Mouse (Mus musculus): ENCODE data around the gene 6430548M08Rik. TPM values are rescaled to one million over a fixed set of nuclear protein-coding genes. Genes with fewer than 3 reads are reported as not detected.

Gene 6430548M08Rik
- polyA plus RNA-seq, 1 experiment from 2014 or later, result 3.0 TPM

DNA sequence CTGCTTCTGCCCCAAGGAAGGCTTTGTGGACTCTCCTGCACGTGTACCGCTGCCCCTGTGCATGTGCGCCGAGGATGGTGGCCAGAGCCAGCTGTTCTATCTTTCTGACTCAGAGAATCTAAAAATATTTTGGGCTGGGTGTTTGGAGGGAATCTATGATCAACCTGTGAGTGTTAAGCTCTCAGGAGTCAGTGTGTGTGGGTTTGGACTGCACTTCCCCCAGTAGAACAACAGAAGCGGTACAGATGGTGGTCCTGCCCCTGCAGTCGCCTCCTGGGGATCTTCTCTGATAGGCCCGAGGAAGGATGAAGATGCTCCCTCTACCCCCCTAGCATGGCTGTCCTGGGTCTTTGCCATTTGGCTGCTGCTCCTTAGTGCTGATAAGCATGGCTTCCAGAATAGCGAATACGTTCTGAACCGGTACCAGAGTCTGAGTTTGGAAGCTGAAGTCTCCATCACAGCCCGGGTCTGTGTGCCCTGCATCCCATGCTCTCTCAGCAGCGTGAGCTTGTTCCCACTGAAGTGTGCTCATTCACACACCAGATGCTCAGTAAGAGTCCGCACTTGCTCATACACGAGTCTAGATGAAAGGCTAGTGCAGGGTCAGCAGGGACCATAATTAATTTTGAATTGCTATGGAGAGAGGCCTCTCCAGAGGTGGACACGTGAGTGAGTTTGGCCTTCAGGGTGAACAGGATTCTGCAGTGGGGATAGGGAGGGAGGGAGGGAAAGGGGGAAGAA lies 30.1 kb downstream of the 6430548M08Rik start:
- Histone ChIP-seq H3K36me3 (no peaks in the 10 kb centered on the region), H3K27ac (0 out of 2 replicates have a peak overlapping the region, but pooled peaks have one; percentile 8), H3K4me3 (replicated peaks) (no peak overlapping the region), H3K4me2 (no peak overlapping the region), H3K9ac (replicated peaks) (no peak overlapping the region), H3K9me3 (no peaks in the 10 kb centered on the region), H3K4me1 (replicated peaks) (peaks cover 13% of the 10 kb centered on the region), H3K27me3 (peaks cover 13% of the 10 kb centered on the region; the same call in 1 of the 2 replicates)
- WGBS, result 63% methylated on average over 15 of the region's 15 CpGs
- no peak for ATAC-seq (ENCODE audit: insufficient number of reproducible peaks, insufficient read depth, low FRiP score, low TSS enrichment, low read depth)

DNA sequence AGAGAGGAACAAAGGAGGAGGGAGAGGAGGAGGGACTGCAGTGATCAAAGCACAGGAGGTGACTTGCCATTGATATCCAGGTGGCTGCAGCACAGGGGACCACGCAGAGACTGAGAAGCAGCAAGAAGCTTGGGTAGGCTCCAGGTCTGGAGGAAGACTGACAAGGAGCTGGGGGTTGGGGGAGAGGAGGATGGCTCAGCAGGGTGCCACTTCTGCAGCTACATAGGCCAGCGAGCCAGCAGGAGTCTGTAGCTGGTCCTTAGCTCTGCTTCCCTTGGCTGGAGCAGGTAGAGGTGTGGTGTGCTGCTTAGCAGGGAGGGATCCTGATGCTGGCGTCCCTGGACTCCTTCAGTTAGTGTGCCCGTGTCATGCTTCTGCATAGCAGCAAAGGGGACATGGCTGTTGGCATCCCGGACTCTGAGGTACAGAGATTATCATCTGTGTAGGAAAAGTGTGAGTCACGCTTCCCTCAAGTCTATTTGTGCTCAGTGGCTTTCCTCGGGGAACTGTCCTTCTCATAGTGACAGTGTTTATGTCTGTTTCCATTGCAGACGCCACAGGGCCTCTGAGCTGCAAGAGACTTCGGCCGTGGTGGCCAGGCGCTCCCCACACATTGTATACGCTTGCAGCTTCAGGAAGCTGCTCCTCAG lies 30.8 kb downstream of the 6430548M08Rik start:
- Histone ChIP-seq H3K36me3 (no peaks in the 10 kb centered on the region), H3K4me2 (no peak overlapping the region), H3K4me1 (replicated peaks) (peaks cover 13% of the 10 kb centered on the region), H3K4me3 (replicated peaks) (no peak overlapping the region), H3K9ac (replicated peaks) (no peak overlapping the region), H3K27me3 (peaks cover 6% of the 10 kb centered on the region; the same call in 1 of the 2 replicates), H3K9me3 (no peaks in the 10 kb centered on the region), H3K27ac (0 out of 2 replicates have a peak overlapping the region, but pooled peaks have one; percentile 8)
- ATAC-seq (ENCODE audit: insufficient number of reproducible peaks, insufficient read depth, low FRiP score, low TSS enrichment, low read depth), result no peak
- 52% methylated on average over 12 of the region's 12 CpGs for WGBS

DNA sequence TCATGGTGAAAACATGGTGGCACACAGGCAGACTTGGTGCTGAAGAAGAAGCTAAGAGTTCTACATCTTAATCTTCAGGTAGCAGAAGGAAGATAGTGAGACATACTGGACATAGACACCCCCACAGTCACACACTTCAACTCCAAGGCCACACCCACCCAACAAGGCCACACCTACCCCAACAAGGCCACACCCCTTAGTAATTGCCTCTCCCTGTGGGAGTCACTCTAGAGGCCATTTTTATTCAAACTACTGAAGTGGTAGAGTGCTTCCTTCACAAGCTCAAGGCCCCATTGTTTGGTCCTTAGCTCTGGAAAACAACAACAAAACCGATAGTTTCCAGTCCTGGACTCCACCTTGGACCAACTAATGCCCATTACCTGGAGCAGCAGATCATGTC lies 32.1 kb downstream of the 6430548M08Rik start:
- H3K36me3 ChIP-seq, result no peaks in the 10 kb centered on the region
- 83% methylated on average over 1 of the region's 1 CpGs for WGBS
- no peak for ATAC-seq (ENCODE audit: insufficient number of reproducible peaks, insufficient read depth, low FRiP score, low TSS enrichment, low read depth)
- no peak overlapping the region for H3K4me3 ChIP-seq (replicated peaks)
- no peak overlapping the region for H3K27ac ChIP-seq
- H3K9me3 ChIP-seq, result no peaks in the 10 kb centered on the region
- no peak overlapping the region for H3K4me2 ChIP-seq
- H3K27me3 ChIP-seq, result no peaks in the 10 kb centered on the region
- H3K9ac ChIP-seq (replicated peaks), result no peak overlapping the region
- H3K4me1 ChIP-seq (replicated peaks), result peaks cover 16% of the 10 kb centered on the region

DNA sequence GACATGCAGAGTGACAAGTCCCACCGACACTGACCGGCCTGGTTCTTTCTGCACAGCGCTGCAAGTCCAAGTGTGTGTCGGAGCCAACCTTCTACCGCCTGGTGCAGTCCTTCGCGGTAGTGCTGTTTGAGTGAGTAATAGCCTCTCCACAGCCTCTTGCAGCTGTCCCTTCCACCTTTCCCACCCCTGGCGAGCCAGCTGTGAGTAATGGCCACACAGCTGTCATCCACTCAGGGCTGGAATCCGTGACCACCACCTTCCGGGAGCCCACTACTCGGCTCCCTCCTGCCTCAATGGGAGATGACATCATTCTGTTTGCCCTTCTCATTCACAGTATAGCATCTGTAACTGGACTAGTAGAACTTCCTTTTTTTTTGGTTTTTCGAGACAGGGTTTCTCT lies 36.1 kb downstream of the 6430548M08Rik start:
- Histone ChIP-seq H3K27me3 (no peaks in the 10 kb centered on the region), H3K36me3 (no peaks in the 10 kb centered on the region), H3K27ac (no peak overlapping the region), H3K4me2 (no peak overlapping the region), H3K4me3 (replicated peaks) (no peak overlapping the region), H3K4me1 (replicated peaks) (peaks cover 27% of the 10 kb centered on the region), H3K9ac (replicated peaks) (no peak overlapping the region), H3K9me3 (no peaks in the 10 kb centered on the region)
- ATAC-seq (ENCODE audit: insufficient number of reproducible peaks, insufficient read depth, low FRiP score, low TSS enrichment, low read depth), result no peak
- 70% methylated on average over 12 of the region's 12 CpGs for WGBS

DNA sequence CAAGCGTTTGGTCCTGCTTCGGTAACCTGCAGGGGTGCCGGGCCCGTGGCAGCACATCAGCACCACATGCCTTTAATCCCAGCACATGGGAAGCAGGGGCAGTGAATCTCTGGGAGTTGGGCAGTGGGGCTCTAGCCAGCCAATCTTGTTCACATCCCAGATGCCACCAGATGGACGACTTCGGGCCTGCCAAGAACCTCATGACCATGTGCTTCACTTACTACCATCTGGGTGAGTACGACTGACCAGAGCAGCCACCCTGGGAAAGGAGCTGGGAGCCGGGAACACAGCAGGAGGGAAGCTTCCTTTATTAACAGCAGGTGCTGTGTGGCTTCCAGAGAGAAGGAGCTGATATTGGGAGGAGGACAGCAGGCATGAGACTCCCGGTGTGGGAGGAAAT lies 37.2 kb downstream of the 6430548M08Rik start:
- no peaks in the 10 kb centered on the region for H3K9me3 ChIP-seq
- WGBS, result 58% methylated on average over 9 of the region's 9 CpGs
- no peaks in the 10 kb centered on the region for H3K27me3 ChIP-seq
- H3K27ac ChIP-seq, result 0 out of 2 replicates have a peak overlapping the region, but pooled peaks have one; percentile 17
- no peaks in the 10 kb centered on the region for H3K36me3 ChIP-seq
- H3K4me3 ChIP-seq (replicated peaks), result no peak overlapping the region
- ATAC-seq (ENCODE audit: insufficient number of reproducible peaks, insufficient read depth, low FRiP score, low TSS enrichment, low read depth), result no peak
- no peak overlapping the region for H3K9ac ChIP-seq (replicated peaks)
- peaks cover 28% of the 10 kb centered on the region for H3K4me1 ChIP-seq (replicated peaks)
- H3K4me2 ChIP-seq, result no peak overlapping the region

DNA sequence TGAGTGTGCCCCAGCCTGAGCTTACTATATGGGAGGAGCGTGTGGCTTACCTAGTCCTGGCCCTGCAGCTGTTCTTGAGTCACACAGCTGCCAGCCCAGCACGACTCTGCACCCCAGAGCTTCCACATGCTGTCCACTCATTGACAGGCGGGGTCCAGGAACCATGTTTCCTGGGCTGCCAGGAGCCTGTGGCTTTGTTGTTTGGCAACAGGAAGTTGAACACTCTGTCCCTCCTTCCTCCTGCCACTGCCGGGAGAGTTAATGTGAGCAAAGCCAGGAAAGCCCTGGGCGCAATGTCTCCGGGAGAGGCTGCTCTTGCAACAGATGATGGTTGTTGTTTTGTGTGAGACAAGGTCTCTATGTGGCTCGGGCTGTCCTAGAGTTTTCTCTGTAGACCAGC lies 38.7 kb downstream of the 6430548M08Rik start:
- no peak overlapping the region for H3K9ac ChIP-seq (replicated peaks)
- H3K27me3 ChIP-seq, result no peaks in the 10 kb centered on the region
- H3K4me3 ChIP-seq (replicated peaks), result no peak overlapping the region
- WGBS, result 41% methylated on average over 7 of the region's 7 CpGs
- H3K27ac ChIP-seq, result peak overlapping the region; percentile 59; the same call in 1 of the 2 replicates
- H3K4me2 ChIP-seq, result no peak overlapping the region
- H3K9me3 ChIP-seq, result no peaks in the 10 kb centered on the region
- no peak for ATAC-seq (ENCODE audit: insufficient number of reproducible peaks, insufficient read depth, low FRiP score, low TSS enrichment, low read depth)
- peaks cover 33% of the 10 kb centered on the region for H3K4me1 ChIP-seq (replicated peaks)
- H3K36me3 ChIP-seq, result no peaks in the 10 kb centered on the region

DNA sequence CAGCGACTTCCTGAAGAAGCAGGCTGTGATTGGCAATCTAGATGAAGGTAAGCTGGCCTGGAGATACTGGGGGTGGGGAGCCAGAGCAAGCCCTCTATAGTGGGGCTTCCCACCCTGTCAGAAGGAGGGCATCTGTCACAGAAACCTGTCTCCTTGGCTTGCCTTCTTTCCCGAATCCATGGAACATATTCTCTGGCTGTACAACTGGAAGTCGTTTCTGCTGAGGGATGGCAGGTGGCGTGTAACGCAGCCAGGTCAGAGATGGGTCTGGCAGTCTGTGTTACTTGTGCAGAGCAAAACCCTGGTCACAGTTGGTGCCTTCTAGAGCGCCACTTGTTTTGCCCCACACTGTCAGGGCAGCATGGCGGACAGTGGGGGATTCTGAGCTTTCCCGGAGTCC lies 46.4 kb downstream of the 6430548M08Rik start:
- Histone ChIP-seq H3K4me1 (replicated peaks) (peaks cover 13% of the 10 kb centered on the region; the same call in 1 of the 2 replicates), H3K27ac (no peak overlapping the region), H3K9ac (replicated peaks) (no peak overlapping the region), H3K4me2 (no peak overlapping the region), H3K36me3 (no peaks in the 10 kb centered on the region), H3K9me3 (no peaks in the 10 kb centered on the region), H3K4me3 (replicated peaks) (no peak overlapping the region), H3K27me3 (peaks cover 21% of the 10 kb centered on the region)
- 73% methylated on average over 8 of the region's 8 CpGs for WGBS
- no peak for ATAC-seq (ENCODE audit: insufficient number of reproducible peaks, insufficient read depth, low FRiP score, low TSS enrichment, low read depth)

DNA sequence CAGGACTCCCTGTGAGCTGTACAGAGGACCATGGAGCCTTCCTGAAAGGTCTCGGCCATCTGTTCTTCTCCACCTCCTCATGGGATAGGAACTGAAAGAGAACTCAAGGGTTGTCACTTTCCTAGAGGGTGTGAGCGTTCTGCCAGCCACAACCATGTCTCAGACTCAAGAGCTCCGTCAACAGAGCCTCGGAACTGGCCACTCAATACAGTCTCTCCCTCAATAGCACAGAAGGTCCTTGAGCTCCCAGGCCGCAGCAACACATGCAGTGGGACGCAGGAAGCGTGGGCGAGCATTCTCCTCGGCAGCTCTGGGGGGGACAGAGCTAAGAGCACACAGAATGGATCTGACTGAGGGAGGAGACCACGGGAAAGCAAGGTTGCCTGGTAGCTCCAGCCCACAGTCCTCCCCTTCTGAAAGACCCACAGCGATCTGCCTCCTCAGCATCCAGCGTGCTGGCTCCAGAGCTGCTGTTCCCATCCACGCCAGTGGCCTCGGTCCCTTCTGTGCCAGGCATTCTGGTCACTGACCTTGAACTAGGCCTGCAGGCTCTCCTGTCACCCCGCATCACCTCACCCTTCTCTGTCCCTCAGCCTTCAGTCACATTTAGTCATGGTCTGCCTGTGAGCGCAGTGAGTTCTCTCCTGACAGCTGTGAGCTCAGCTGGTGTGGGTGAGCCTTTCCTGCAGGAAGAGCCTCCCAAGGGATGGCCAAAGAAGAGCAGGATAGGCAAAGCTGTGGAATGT lies 47.9 kb downstream of the 6430548M08Rik start:
- H3K27me3 ChIP-seq, result peaks cover 21% of the 10 kb centered on the region

DNA sequence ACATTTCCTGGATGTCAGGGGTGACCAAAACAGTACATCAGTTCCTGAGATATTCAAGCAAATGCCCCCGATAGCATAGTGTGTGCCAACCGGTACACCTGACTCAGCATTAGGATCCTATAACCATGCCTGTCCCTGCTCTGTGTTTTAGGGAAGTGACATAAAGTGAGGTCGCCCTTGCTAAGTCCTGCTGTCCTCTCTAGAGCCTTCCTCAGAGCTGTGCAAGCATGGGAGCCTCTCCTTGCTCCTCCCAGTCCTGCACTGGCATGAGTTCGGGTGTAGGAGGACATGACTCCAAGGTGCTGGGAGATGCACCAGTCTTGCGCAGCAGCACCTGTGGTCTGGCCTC lies 48.4 kb downstream of the 6430548M08Rik start:
- Histone ChIP-seq H3K4me2 (no peak overlapping the region), H3K4me1 (replicated peaks) (peaks cover 5% of the 10 kb centered on the region; the same call in 1 of the 2 replicates), H3K36me3 (no peaks in the 10 kb centered on the region), H3K4me3 (replicated peaks) (no peak overlapping the region), H3K27me3 (peaks cover 21% of the 10 kb centered on the region), H3K27ac (no peak overlapping the region), H3K9me3 (no peaks in the 10 kb centered on the region), H3K9ac (replicated peaks) (no peak overlapping the region)
- WGBS, result 82% methylated on average over 5 of the region's 5 CpGs
- ATAC-seq (ENCODE audit: insufficient number of reproducible peaks, insufficient read depth, low FRiP score, low TSS enrichment, low read depth), result no peak

More for the DNA sequence above, 47.9 kb downstream of the 6430548M08Rik start:
- Histone ChIP-seq H3K27ac (no peak overlapping the region), H3K9ac (replicated peaks) (no peak overlapping the region), H3K4me1 (replicated peaks) (0 out of 2 replicates have a peak, but pooled peaks cover 5% of the 10 kb centered on the region), H3K36me3 (no peaks in the 10 kb centered on the region), H3K9me3 (no peaks in the 10 kb centered on the region), H3K4me3 (replicated peaks) (no peak overlapping the region), H3K4me2 (no peak overlapping the region)
- WGBS, result 79% methylated on average over 16 of the region's 16 CpGs
- ATAC-seq (ENCODE audit: insufficient number of reproducible peaks, insufficient read depth, low FRiP score, low TSS enrichment, low read depth), result no peak

DNA sequence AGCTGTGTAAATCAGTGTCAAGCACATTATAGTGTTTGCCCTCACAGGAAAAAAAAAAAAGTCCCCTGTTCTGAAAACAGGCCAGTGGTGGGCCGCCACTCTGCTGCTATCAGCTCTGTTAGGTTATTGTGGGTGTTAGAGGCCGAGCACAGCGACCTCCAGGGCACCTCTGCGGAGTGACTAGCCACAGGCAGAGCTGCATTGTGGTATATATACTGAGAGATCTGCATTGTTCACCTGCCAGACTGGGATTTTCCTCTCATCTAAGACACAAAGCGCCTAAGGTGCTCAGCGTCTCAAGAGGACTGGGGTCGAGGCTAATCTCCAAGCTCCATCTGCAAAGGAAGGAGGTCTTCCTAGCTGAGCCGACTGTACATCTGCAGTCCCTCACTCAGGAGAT lies 49.4 kb downstream of the 6430548M08Rik start:
- H3K27me3 ChIP-seq, result peaks cover 23% of the 10 kb centered on the region
- 76% methylated on average over 8 of the region's 8 CpGs for WGBS
- H3K36me3 ChIP-seq, result no peaks in the 10 kb centered on the region
- no peak overlapping the region for H3K4me3 ChIP-seq (replicated peaks)
- H3K9ac ChIP-seq (replicated peaks), result no peak overlapping the region
- ATAC-seq (ENCODE audit: insufficient number of reproducible peaks, insufficient read depth, low FRiP score, low TSS enrichment, low read depth), result no peak
- H3K4me2 ChIP-seq, result no peak overlapping the region
- no peak overlapping the region for H3K27ac ChIP-seq
- H3K4me1 ChIP-seq (replicated peaks), result peaks cover 15% of the 10 kb centered on the region
- no peaks in the 10 kb centered on the region for H3K9me3 ChIP-seq

DNA sequence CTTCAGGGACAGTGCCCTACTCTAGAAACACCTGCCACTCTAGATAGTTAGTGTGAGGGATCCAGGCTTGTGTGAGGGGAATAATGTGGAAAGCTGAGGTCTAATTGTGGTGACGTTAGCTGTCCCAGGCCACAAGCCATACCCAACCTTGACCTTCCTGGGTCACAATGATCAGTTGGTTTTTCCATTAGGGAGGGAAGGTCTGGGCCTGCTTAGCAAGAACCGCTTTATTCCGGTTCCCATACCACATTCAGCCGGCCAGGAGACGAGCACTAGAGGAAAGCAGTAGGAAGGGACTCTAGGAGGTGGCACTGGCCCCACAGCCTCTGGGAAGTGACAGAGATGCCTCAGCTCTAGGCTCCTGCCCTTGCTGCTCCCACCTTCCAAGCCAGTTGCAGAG lies 50.1 kb downstream of the 6430548M08Rik start:
- H3K27ac ChIP-seq, result no peak overlapping the region
- H3K9me3 ChIP-seq, result no peaks in the 10 kb centered on the region
- ATAC-seq (ENCODE audit: insufficient number of reproducible peaks, insufficient read depth, low FRiP score, low TSS enrichment, low read depth), result no peak
- H3K4me2 ChIP-seq, result no peak overlapping the region
- 88% methylated on average over 5 of the region's 5 CpGs for WGBS
- peaks cover 16% of the 10 kb centered on the region for H3K4me1 ChIP-seq (replicated peaks)
- H3K9ac ChIP-seq (replicated peaks), result no peak overlapping the region
- H3K27me3 ChIP-seq, result peaks cover 25% of the 10 kb centered on the region
- H3K4me3 ChIP-seq (replicated peaks), result no peak overlapping the region
- H3K36me3 ChIP-seq, result no peaks in the 10 kb centered on the region

All from limb, embryonic 12.5 days (tissue).